Mouse (Mus musculus): ENCODE data around the gene P3h3. TPM values are rescaled to one million over a fixed set of nuclear protein-coding genes. Genes with fewer than 3 reads are reported as not detected.
A peak's percentile ranks its signal among the peaks of the same experiment; 100 is the strongest.
"Not testable (repeated sequence)": the region's sequence is repeated elsewhere in the genome, so short reads cannot be mapped to it uniquely, and the experiment has no call there.

The P3h3 gene
- polyA plus RNA-seq, 1 experiment from 2014 or later: 9.7 TPM

DNA sequence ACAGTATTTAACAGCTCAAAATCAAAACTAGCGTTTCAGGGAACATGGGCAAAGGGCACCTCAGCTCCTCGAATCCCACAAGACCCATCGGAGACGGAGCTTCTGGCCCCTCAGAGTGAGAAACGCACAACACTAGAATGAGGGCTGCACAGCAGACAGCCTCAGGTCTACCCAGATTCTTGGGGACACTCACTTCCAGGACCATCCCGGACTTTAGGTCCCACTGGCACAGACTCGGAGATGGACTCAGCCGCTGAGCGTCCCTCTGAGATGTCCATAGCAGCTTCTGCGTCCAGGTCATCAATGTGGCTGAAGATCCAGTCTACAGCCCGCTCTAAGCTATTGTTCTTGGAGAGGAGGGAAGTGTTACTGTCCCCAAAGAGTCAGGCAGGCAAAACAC lies 40.4 kb downstream of the P3h3 start:
- H3K27ac ChIP-seq: no peak overlapping the region
- no peaks in the 10 kb centered on the region for H3K27me3 ChIP-seq (ENCODE audit: poor library complexity, severe bottlenecking)
- peaks cover 30% of the 10 kb centered on the region for H3K4me1 ChIP-seq
- peaks cover 87% of the 10 kb centered on the region for H3K36me3 ChIP-seq (replicated peaks)
- no peaks in the 10 kb centered on the region for H3K9me3 ChIP-seq
- H3K4me3 ChIP-seq: no peak overlapping the region
- DNase-seq (ENCODE audit: extremely low spot score, low spot score): no peak
- 96% methylated on average over 11 of the region's 11 CpGs for WGBS

DNA sequence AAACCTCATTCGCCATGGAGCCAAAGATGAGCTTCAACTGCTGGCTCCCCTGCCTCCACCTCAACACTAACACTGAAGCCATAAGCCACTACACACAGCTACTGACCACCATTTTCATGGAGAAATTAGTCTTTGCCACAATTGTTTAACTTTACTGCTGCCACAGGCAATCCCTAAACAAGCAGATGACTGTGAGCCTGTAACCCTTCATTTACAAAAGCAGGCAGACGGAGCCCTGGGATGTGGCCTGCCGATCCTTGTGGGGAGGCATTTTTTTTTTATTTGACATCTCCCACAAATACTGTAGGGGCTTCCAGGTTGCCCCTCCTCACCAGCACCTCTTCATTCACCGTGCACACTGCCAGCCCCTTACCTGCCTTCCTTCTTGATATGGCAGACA lies 40.9 kb downstream of the P3h3 start:
- H3K36me3 ChIP-seq (replicated peaks): peaks cover 87% of the 10 kb centered on the region
- H3K4me3 ChIP-seq: no peak overlapping the region
- H3K27ac ChIP-seq: no peak overlapping the region
- DNase-seq (ENCODE audit: extremely low spot score, low spot score): no peak
- H3K9me3 ChIP-seq: no peaks in the 10 kb centered on the region
- H3K27me3 ChIP-seq (ENCODE audit: poor library complexity, severe bottlenecking): no peaks in the 10 kb centered on the region
- WGBS: 93% methylated on average over 4 of the region's 4 CpGs
- peaks cover 36% of the 10 kb centered on the region for H3K4me1 ChIP-seq

DNA sequence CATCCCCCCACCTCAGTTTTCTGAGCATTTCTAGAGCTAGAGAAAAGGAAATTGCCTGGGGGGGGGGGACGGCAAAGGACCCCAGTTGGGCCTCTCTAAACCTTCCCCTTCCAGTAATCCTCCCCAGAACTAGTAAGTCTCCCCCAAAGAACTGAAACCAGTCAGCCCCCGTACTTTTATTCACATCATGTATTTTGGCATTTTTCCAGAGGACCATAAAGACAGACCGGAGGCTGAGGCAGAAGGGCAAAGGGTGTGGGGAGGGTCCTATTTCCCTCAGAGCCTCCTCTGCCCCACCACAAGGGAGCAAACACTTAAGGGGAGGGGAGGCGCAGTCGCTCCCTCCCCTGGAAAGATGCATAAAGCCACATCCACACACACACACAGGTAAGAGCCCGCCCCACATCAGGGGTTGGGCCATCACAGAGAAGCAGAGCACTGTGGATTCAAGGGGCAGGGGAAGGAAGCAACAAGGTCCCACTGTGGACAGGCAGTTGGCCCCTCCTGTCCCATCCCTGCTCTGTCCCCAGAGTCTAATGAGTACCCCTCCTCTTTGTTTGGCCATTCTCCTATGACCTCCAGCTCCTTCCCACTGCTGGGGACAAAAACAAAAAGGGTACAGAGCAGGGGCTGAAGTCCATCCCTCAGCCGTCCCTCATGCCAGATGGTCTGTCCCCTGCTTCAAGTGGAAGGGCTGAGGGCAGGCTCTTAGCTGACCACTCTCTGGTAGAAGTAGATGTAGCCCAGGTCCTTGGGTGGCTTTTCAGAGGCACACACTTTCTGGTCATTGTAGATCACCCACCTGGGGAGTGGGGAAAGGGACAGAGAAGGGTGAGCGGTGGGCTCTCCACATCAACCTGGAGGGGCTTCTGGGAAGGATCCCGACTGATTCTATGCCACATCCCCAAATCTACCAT lies 42.4 kb downstream of the P3h3 start:
- H3K4me1 ChIP-seq: peaks cover 49% of the 10 kb centered on the region
- peak overlapping the region; percentile 91 for H3K4me3 ChIP-seq
- no peaks in the 10 kb centered on the region for H3K9me3 ChIP-seq
- H3K27me3 ChIP-seq (ENCODE audit: poor library complexity, severe bottlenecking): no peaks in the 10 kb centered on the region
- no peak for DNase-seq (ENCODE audit: extremely low spot score, low spot score)
- peak overlapping the region; percentile 99; the same call in 1 of the 2 replicates for H3K27ac ChIP-seq
- WGBS: 78% methylated on average over 9 of the region's 9 CpGs
- peaks cover 87% of the 10 kb centered on the region for H3K36me3 ChIP-seq (replicated peaks)

DNA sequence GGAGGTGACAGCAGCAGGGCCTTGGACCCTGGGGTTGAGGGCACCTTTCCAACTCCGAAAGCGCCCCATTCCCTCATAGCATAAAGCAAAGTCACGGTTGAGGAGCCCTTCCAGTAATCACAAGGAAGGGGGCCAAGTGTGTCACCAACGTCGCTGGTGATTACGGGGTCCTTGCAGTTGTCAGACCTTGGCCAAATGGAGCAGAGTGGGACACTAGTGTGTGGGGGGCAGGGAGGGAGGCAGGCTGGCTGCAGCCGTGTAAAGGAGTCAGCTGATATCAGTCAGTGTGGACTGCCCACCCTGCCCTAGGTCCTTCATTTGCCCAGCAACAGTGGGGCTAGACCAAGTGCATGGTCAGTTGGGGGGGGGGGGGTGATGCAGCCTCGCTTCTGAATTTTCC lies 43.1 kb downstream of the P3h3 start:
- peak overlapping the region; percentile 91 for H3K4me3 ChIP-seq
- H3K27ac ChIP-seq: peak overlapping the region; percentile 99
- H3K27me3 ChIP-seq (ENCODE audit: poor library complexity, severe bottlenecking): no peaks in the 10 kb centered on the region
- peaks cover 56% of the 10 kb centered on the region for H3K4me1 ChIP-seq
- WGBS: 51% methylated on average over 8 of the region's 8 CpGs
- no peaks in the 10 kb centered on the region for H3K9me3 ChIP-seq
- peaks cover 86% of the 10 kb centered on the region for H3K36me3 ChIP-seq (replicated peaks)
- no peak for DNase-seq (ENCODE audit: extremely low spot score, low spot score)

GRCm38 (mm10) chr6:124813933-124814332 lies 43.6 kb downstream of the P3h3 start, which contains the start of gene Tpi1:
Gene Tpi1, minus strand, starts transcription at chr6:124814296.
- Histone ChIP-seq H3K27ac (peak within 1 kb of the TSS; percentile 99), H3K9me3 (no peaks in the 10 kb centered on the region), H3K4me1 (peaks cover 61% of the 10 kb centered on the region), H3K36me3 (replicated peaks) (peaks cover 81% of the 10 kb centered on the region), H3K27me3 (ENCODE audit: poor library complexity, severe bottlenecking) (no peaks in the 10 kb centered on the region), H3K4me3 (peak within 1 kb of the TSS; percentile 91)
- 0% methylated on average over 22 of the region's 22 CpGs for WGBS
- peak; percentile 88 for DNase-seq (ENCODE audit: extremely low spot score, low spot score)

- Histone ChIP-seq H3K27me3 (ENCODE audit: poor library complexity, severe bottlenecking) (no peaks in the 10 kb centered on the region), H3K4me1 (peaks cover 65% of the 10 kb centered on the region), H3K36me3 (replicated peaks) (peaks cover 77% of the 10 kb centered on the region), H3K4me3 (peak overlapping the region; percentile 91), H3K9me3 (no peaks in the 10 kb centered on the region), H3K27ac (peak overlapping the region; percentile 99)
- 0% methylated on average over 18 of the region's 18 CpGs for WGBS
- DNase-seq (ENCODE audit: extremely low spot score, low spot score): peak; percentile 71
These were observed 44.1 kb downstream of the P3h3 start for GRCm38 (mm10) chr6:124813496-124813895.

- Histone ChIP-seq H3K36me3 (replicated peaks) (peaks cover 70% of the 10 kb centered on the region), H3K27me3 (ENCODE audit: poor library complexity, severe bottlenecking) (no peaks in the 10 kb centered on the region), H3K9me3 (no peaks in the 10 kb centered on the region), H3K27ac (peak overlapping the region; percentile 99), H3K4me3 (peak overlapping the region; percentile 91), H3K4me1 (peaks cover 72% of the 10 kb centered on the region)
- WGBS: 25% methylated on average over 9 of the region's 9 CpGs
- DNase-seq (ENCODE audit: extremely low spot score, low spot score): no peak
These were observed 44.7 kb downstream of the P3h3 start for GRCm38 (mm10) chr6:124812848-124813247.

- H3K27me3 ChIP-seq (ENCODE audit: poor library complexity, severe bottlenecking): no peaks in the 10 kb centered on the region
- DNase-seq (ENCODE audit: extremely low spot score, low spot score): no peak
- H3K27ac ChIP-seq: peak overlapping the region; percentile 99
- H3K4me3 ChIP-seq: peak overlapping the region; percentile 91
- peaks cover 75% of the 10 kb centered on the region for H3K4me1 ChIP-seq
- WGBS: 90% methylated on average over 24 of the region's 24 CpGs
- H3K36me3 ChIP-seq (replicated peaks): peaks cover 61% of the 10 kb centered on the region
- H3K9me3 ChIP-seq: no peaks in the 10 kb centered on the region
These were observed 45.6 kb downstream of the P3h3 start for GRCm38 (mm10) chr6:124811701-124812560.

GRCm38 (mm10) chr6:124811403-124811665 lies 46.2 kb downstream of the P3h3 start:
- Histone ChIP-seq H3K27ac (no peak overlapping the region), H3K4me3 (peak overlapping the region; percentile 91; the same call in 1 of the 2 replicates), H3K36me3 (replicated peaks) (peaks cover 55% of the 10 kb centered on the region), H3K4me1 (peaks cover 80% of the 10 kb centered on the region), H3K27me3 (ENCODE audit: poor library complexity, severe bottlenecking) (no peaks in the 10 kb centered on the region), H3K9me3 (no peaks in the 10 kb centered on the region)
- no peak for DNase-seq (ENCODE audit: extremely low spot score, low spot score)
- WGBS: 92% methylated on average over 4 of the region's 4 CpGs

DNA sequence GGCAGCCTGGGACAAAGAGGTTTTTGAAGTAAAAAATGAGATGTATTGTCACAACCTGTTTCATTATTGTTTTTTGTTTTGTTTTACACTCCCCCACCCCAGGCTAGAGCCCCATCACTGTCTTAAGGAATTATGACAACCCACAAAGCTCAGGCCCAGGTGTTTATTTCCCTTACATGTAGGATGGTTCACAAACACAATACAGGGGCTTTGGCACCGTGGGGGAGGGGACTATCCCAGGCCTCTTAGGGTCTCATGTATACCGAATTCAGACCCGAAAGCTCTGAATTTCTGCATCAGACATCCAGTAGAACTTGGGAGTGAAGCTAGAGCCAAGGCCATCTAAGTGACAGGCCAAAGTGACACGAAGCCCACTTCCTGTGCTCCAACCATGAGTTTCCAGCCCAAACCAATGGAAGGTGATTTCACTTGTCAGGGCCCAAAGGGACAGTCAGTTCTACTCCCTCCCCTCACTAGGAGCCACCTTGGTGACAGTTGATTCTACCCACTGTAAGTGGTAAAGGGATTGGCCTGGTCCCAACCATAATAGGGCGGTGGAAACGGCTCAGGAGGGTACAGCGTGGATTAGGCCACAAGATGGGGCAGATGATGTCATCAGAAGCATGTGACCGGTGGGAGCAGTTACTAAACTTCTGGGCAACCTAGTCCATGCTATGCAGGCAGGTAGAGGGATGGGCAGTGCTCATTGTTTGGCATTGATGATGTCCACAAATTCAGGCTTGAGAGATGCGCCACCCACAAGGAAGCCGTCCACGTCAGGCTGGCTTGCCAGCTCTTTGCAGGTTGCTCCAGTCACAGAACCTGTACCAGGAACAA lies 46.8 kb downstream of the P3h3 start:
- H3K4me3 ChIP-seq: peak overlapping the region; percentile 56; the same call in 1 of the 2 replicates
- WGBS: 89% methylated on average over 11 of the region's 11 CpGs
- H3K27me3 ChIP-seq (ENCODE audit: poor library complexity, severe bottlenecking); DNase-seq (ENCODE audit: extremely low spot score, low spot score); H3K9me3 ChIP-seq; H3K27ac ChIP-seq: not testable (repeated sequence)
- peaks cover 50% of the 10 kb centered on the region for H3K36me3 ChIP-seq (replicated peaks)
- peaks cover 85% of the 10 kb centered on the region for H3K4me1 ChIP-seq

DNA sequence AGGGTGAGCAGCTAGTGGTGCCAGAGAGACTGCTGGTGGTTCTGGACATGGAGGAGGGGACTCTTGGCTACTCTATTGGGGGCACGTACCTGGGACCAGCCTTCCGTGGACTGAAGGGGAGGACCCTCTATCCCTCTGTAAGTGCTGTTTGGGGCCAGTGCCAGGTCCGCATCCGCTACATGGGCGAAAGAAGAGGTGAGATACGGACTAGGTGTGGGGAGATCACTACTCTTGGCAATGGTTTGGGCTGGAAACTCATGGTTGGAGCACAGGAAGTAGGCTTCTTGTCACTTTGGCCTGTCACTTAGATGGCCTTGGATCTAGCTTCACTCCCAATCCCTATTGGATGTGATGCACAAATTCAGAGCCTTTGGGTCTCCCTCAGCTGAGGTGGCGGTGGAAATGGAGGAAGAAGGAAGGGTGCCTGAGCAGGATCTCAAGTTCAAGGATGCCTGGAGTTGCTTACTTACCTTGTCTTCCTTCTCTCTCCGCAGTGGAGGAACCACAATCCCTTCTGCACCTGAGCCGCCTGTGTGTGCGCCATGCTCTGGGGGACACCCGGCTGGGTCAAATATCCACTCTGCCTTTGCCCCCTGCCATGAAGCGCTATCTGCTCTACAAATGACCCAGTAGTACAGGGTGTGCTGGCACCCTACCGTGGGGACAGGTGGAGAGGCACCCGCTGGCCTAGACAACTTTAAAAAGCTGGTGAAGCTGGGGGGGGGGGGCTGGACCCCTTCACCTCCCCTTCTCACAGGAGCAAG lies 47.6 kb downstream of the P3h3 start:
- Histone ChIP-seq H3K4me3 (peak overlapping the region; percentile 56), H3K36me3 (replicated peaks) (peaks cover 41% of the 10 kb centered on the region), H3K27ac (peak overlapping the region; percentile 83), H3K27me3 (ENCODE audit: poor library complexity, severe bottlenecking) (no peaks in the 10 kb centered on the region), H3K4me1 (peaks cover 88% of the 10 kb centered on the region), H3K9me3 (no peaks in the 10 kb centered on the region)
- WGBS: 44% methylated on average over 14 of the region's 14 CpGs
- DNase-seq (ENCODE audit: extremely low spot score, low spot score): no peak
